Mouse (Mus musculus): ENCODE measurements around the gene Hist1h1t. TPM values are rescaled to one million over a fixed set of nuclear protein-coding genes. Genes with fewer than 3 reads are reported as not detected.
A peak's percentile ranks its signal among the peaks of the same experiment; 100 is the strongest.
"Not testable (repeated sequence)": the region's sequence is repeated elsewhere in the genome, so short reads cannot be mapped to it uniquely, and the experiment has no call there.

The Hist1h1t gene
- polyA plus RNA-seq, 1 experiment from 2014 or later, result not detected

DNA sequence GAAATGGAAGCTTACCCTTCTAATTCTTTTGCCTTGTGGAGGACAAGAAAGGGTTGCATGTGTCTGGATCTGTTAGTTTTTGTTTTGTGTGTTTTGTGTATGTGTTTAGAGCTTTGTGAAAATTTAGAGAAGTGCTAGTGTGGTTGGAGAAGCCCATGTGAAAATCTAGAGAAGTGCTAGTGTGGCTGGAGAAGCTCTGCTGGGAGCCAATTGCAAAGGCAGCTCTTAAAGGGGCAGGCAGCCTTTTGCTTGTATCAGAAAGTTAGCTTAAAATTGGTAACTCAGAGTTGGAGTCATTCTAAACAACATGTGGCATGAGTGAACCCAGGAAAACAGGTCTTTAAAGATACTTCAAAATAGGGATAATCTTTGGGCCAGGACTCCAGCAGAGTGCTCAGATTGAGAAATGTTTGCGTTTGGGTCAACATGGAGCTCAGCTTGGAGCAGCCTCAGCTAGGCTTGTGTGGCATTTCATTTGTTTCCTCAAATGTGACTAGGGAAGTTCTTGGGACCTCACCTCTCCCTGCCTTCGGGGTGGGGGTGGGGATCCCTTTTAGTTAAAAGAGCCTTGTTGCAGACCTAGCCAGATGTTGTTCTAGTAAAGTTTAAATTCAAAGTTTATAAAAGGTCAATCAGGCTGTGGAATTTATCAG, 22.1 kb downstream of the Hist1h1t start:
- 11% methylated on average over 2 of the region's 2 CpGs for WGBS
- not testable (repeated sequence) for H3K36me3 ChIP-seq; ATAC-seq (ENCODE audit: insufficient number of reproducible peaks, low FRiP score, low TSS enrichment, low read depth); H3K4me1 ChIP-seq; H3K27ac ChIP-seq; H3K9me3 ChIP-seq; H3K4me2 ChIP-seq; H3K4me3 ChIP-seq; H3K27me3 ChIP-seq; H3K9ac ChIP-seq

DNA sequence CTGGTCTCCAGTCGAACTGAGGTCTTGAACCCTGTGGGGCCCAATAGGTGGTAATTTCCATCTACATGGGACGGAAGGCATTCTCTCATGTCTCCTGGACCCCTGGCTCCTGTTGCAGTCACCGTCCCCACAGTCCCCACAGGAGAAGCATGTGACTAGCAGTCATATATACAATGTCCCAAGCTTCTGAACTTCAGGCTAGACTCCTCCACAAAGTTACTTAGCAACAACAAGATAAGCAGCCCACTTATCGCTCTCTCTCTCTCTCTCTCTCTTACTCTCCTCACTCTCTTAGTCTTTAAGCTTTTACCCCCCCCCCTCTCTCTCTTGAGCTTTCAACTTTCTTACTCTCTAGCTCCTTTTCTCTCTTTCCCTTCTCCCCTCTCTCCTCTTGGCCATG, 28.6 kb downstream of the Hist1h1t start:
- H3K4me2 ChIP-seq, result no peak overlapping the region
- no peaks in the 10 kb centered on the region for H3K9me3 ChIP-seq
- no peaks in the 10 kb centered on the region for H3K4me1 ChIP-seq
- no peak overlapping the region for H3K27ac ChIP-seq
- no peak for ATAC-seq (ENCODE audit: insufficient number of reproducible peaks, low FRiP score, low TSS enrichment, low read depth)
- H3K27me3 ChIP-seq, result no peaks in the 10 kb centered on the region
- WGBS, result 88% methylated on average over 4 of the region's 4 CpGs
- H3K36me3 ChIP-seq, result no peaks in the 10 kb centered on the region
- H3K4me3 ChIP-seq, result no peak overlapping the region
- no peak overlapping the region for H3K9ac ChIP-seq

DNA sequence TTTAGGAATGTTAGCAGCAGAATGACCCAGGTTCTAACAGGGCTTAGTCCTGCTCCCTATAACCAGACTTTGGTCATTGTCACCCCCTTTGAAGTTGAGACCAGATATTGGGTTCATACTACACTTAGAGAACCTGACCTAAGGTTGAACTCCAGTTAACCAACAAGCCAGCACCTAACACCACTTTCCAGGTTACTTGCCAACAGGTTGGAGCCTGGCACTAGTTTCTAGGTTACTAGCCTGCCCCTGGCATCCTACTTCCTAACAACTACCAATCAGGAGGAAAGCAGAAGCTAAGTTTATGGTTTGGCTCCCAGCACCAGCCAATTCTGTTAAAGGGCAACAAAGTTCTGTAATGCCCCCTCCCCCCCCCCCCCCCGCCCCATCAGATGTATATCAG, 29.6 kb downstream of the Hist1h1t start:
- Histone ChIP-seq H3K36me3 (no peaks in the 10 kb centered on the region), H3K9me3 (no peaks in the 10 kb centered on the region), H3K27ac (no peak overlapping the region), H3K9ac (no peak overlapping the region), H3K27me3 (no peaks in the 10 kb centered on the region), H3K4me1 (no peaks in the 10 kb centered on the region), H3K4me2 (no peak overlapping the region), H3K4me3 (no peak overlapping the region)
- ATAC-seq (ENCODE audit: insufficient number of reproducible peaks, low FRiP score, low TSS enrichment, low read depth), result no peak
- no CpG with 5 or more reads among the region's 1 CpGs for WGBS

DNA sequence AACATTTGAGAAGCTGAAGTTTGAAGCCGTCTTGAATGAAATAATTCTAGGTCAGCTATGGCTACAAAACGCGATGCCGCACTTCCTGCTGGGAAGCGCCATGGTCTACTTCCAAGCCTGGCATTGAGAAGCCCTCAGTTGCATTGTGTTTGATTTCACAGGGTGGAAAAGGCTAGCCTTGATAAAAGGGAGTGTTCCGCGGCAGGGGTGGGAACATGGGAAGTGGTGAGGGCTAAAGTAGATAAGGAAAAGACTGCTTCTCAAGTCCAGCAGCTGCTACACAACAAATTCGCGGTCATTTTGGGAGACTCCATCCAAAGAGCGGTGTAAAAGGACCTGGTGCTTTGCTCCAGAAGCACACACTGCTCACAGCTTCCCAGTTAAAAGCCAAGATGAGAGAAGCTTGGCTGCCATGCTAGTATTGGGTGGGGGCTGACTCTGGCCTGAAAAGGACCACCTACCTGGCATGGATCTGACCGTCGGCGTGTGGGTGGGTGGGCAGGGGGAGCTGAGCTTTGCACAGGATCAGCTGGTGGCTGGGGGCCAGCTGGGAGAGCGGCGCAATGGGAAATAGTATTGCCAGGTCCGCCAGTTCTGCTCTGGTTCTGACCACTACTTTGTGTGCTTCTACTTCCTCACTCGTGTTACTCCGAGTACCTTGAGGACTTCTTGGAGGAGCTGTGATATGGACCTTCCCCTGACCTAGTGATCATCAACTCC, 33.0 kb downstream of the Hist1h1t start:
- H3K4me2 ChIP-seq, result no peak overlapping the region
- ATAC-seq (ENCODE audit: insufficient number of reproducible peaks, low FRiP score, low TSS enrichment, low read depth), result no peak
- no peaks in the 10 kb centered on the region for H3K27me3 ChIP-seq
- no peak overlapping the region for H3K9ac ChIP-seq
- H3K9me3 ChIP-seq, result no peaks in the 10 kb centered on the region
- no peak overlapping the region for H3K27ac ChIP-seq
- H3K4me1 ChIP-seq, result no peaks in the 10 kb centered on the region
- 89% methylated on average over 18 of the region's 18 CpGs for whole genome bisulfite sequencing
- no peak overlapping the region for H3K4me3 ChIP-seq
- H3K36me3 ChIP-seq, result no peaks in the 10 kb centered on the region

DNA sequence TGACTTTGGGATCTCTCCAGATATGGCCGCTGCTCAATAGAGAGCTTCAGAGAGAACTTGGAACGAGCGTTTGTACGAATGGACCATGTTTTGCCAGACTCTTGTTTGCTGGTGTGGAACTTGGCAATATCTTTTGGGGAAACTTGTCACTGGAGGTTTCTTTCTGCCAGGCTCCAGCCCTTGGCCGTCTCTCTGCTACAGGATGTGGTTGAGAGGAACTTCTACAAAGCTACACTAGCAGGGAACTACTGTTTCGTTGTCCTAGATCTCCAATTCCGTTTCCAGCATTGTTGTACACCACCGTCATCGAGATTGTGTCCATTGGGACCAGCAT, 33.5 kb downstream of the Hist1h1t start:
- ATAC-seq (ENCODE audit: insufficient number of reproducible peaks, low FRiP score, low TSS enrichment, low read depth), result no peak
- no peaks in the 10 kb centered on the region for H3K9me3 ChIP-seq
- H3K4me2 ChIP-seq, result no peak overlapping the region
- H3K4me1 ChIP-seq, result no peaks in the 10 kb centered on the region
- H3K27me3 ChIP-seq, result no peaks in the 10 kb centered on the region
- no peak overlapping the region for H3K4me3 ChIP-seq
- no peak overlapping the region for H3K27ac ChIP-seq
- no peaks in the 10 kb centered on the region for H3K36me3 ChIP-seq
- 87% methylated on average over 9 of the region's 9 CpGs for WGBS
- no peak overlapping the region for H3K9ac ChIP-seq

DNA sequence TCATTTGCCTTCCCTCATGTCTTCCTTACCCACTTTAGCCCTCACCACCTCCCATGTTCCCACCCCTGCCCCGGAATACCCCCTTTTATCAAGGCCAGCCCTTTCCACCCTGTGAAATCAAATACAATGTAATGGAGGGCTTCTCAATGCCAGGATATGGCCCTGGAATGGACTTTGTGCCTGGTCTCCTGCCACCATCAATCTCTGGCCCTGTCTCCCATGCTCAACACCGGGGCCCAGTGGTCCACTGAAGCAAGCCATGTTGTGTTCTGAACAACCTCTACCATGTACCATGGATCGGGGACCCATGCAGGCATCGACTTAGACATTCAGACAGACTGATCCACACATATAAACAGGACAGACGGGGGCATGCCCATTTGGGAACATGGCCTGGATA, 34.1 kb downstream of the Hist1h1t start:
- Histone ChIP-seq H3K4me3 (no peak overlapping the region), H3K9ac (no peak overlapping the region), H3K27me3 (no peaks in the 10 kb centered on the region), H3K9me3 (no peaks in the 10 kb centered on the region), H3K36me3 (no peaks in the 10 kb centered on the region), H3K4me2 (no peak overlapping the region), H3K4me1 (no peaks in the 10 kb centered on the region), H3K27ac (no peak overlapping the region)
- ATAC-seq (ENCODE audit: insufficient number of reproducible peaks, low FRiP score, low TSS enrichment, low read depth), result no peak
- 94% methylated on average over 5 of the region's 5 CpGs for WGBS

DNA sequence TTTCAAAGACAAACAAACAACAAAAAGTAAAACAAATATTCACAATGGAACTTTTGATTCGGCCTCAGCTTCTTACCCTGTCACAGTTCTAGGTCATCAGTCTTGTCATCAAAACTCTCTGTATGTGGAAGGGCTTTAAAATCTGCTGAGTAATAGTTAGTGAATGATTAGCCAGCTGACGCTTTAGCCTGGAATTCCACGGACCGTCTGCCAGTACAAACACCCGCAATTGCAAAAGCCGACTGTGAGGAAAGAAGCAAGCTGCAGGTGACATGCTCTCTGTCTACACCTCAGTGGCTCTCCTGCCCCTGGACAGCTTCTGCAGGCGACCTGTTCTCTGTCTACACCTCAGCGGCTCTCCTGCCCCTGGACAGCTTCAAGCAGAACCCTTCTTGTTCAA, 34.9 kb downstream of the Hist1h1t start:
- no peaks in the 10 kb centered on the region for H3K9me3 ChIP-seq
- no peak for ATAC-seq (ENCODE audit: insufficient number of reproducible peaks, low FRiP score, low TSS enrichment, low read depth)
- WGBS, result 39% methylated on average over 8 of the region's 8 CpGs
- H3K9ac ChIP-seq, result no peak overlapping the region
- no peaks in the 10 kb centered on the region for H3K4me1 ChIP-seq
- H3K27ac ChIP-seq, result no peak overlapping the region
- H3K36me3 ChIP-seq, result no peaks in the 10 kb centered on the region
- H3K4me3 ChIP-seq, result no peak overlapping the region
- no peak overlapping the region for H3K4me2 ChIP-seq
- no peaks in the 10 kb centered on the region for H3K27me3 ChIP-seq

DNA sequence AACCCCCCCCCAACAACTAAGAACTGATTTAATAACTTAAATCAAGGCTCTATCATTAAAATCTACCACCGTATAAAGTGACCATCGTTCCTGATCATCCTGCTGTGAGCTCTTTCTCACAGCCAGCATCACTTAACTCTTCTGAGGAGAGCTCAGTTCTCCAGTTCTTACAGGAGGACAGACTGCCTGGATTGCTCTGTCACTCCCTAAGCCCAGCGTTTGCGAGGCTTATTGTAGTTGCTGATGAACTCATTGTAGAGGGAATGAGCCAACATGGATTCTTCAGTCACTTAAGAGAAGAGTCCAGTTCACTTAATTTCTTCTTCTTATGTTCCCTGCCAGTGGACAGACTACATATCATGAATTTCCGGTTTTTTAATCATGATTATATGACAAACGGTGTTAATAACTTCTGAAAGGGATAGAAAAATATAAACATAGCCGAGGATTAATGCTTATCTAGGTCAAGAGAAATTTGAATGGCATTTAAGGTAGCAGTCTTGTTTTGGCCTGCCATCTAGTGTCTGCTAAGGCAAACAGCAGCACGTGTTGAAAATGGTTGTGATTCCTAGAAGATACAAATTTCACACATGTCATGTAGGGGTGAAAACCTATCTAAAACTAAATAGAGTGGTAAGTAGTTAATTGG, 36.7 kb downstream of the Hist1h1t start:
- Histone ChIP-seq H3K36me3 (no peaks in the 10 kb centered on the region), H3K9ac (no peak overlapping the region), H3K27me3 (no peaks in the 10 kb centered on the region), H3K4me2 (no peak overlapping the region), H3K4me1 (no peaks in the 10 kb centered on the region), H3K4me3 (no peak overlapping the region), H3K9me3 (no peaks in the 10 kb centered on the region), H3K27ac (no peak overlapping the region)
- WGBS, result 26% methylated on average over 8 of the region's 8 CpGs
- ATAC-seq (ENCODE audit: insufficient number of reproducible peaks, low FRiP score, low TSS enrichment, low read depth), result no peak

DNA sequence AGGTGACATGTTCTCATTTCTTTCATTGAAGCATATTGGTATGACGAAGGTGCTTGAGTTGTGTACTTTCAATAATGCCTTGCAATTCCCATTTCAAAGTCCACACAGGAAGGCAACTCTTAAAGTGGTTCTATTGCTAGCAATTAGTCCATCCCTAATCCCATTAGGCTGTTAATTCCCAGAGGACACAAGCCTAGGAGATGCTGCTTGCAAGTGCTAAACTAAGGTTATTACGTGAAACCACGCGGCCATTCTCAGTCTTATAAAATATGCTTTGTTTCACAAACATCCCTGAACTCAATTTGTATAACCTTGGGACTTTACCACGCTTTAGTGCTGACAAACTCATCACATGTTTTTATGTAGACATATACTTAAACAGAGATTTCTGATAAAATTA, 41.5 kb downstream of the Hist1h1t start:
- Histone ChIP-seq H3K4me2 (no peak overlapping the region), H3K36me3 (no peaks in the 10 kb centered on the region), H3K9me3 (no peaks in the 10 kb centered on the region), H3K4me3 (no peak overlapping the region), H3K9ac (no peak overlapping the region), H3K27ac (no peak overlapping the region), H3K27me3 (no peaks in the 10 kb centered on the region), H3K4me1 (peaks cover 11% of the 10 kb centered on the region; the same call in 1 of the 2 replicates)
- ATAC-seq (ENCODE audit: insufficient number of reproducible peaks, low FRiP score, low TSS enrichment, low read depth), result no peak
- WGBS, result 85% methylated on average over 5 of the region's 5 CpGs

DNA sequence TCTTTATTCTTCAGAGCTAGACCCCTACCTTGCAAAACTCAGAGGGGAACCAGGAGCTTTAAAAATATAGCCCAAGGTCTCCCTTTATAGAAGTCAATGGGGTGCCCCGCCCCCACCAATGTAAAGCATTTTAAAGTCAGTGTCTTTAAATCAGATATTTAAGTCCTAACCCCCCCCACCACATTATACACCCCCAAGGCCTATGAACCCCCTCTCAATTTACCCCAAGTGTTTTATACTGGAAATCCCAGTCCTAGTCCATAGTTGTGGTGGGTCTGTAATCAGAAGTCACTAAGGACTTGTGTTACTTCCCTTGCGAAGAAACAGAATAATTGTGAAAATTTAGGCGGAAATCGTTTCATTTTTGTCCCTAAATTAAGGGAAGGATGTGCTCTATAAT, 42.4 kb downstream of the Hist1h1t start:
- no peak overlapping the region for H3K9ac ChIP-seq
- ATAC-seq (ENCODE audit: insufficient number of reproducible peaks, low FRiP score, low TSS enrichment, low read depth), result no peak
- WGBS, result 26% methylated on average over 4 of the region's 4 CpGs

DNA sequence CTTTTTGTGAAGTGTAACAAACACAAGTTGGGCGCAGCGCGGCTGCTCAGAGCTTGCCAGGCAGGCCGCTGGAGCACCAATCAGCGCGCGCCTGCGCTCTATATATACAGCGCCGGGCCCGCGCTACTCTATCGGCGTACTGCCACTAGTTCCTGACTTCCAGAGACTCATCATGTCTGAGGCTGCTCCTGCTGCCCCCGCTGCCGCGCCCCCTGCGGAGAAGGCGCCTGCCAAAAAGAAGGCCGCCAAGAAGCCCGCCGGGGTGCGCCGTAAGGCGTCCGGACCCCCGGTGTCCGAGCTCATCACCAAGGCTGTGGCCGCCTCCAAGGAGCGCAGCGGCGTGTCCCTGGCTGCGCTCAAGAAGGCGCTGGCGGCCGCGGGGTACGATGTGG, 43.1 kb downstream of the Hist1h1t start, which contains the start of gene Hist1h1c:
Gene Hist1h1c, plus strand, starts transcription at position 132 of the 392 bp plus-strand sequence.
- peak within 1 kb of the TSS; percentile 57 for H3K4me3 ChIP-seq
- WGBS, result under 1% methylated on average over 38 of the region's 38 CpGs
- H3K4me2 ChIP-seq, result peak within 1 kb of the TSS; percentile 93
- peak within 1 kb of the TSS; percentile 98 for H3K27ac ChIP-seq
- H3K9ac ChIP-seq, result peak within 1 kb of the TSS; percentile 61
- peaks cover 11% of the 10 kb centered on the region; the same call in 1 of the 2 replicates for H3K4me1 ChIP-seq
- H3K36me3 ChIP-seq, result no peaks in the 10 kb centered on the region
- H3K9me3 ChIP-seq, result no peaks in the 10 kb centered on the region
- peak; percentile 92 for ATAC-seq (ENCODE audit: insufficient number of reproducible peaks, low FRiP score, low TSS enrichment, low read depth)
- H3K27me3 ChIP-seq, result no peaks in the 10 kb centered on the region

More for the DNA sequence above, 42.4 kb downstream of the Hist1h1t start:
- peaks cover 11% of the 10 kb centered on the region; the same call in 1 of the 2 replicates for H3K4me1 ChIP-seq
- no peaks in the 10 kb centered on the region for H3K36me3 ChIP-seq
- H3K4me3 ChIP-seq, result peak overlapping the region; percentile 57
- H3K9me3 ChIP-seq, result no peaks in the 10 kb centered on the region
- H3K27ac ChIP-seq, result peak overlapping the region; percentile 98
- H3K4me2 ChIP-seq, result peak overlapping the region; percentile 93
- no peaks in the 10 kb centered on the region for H3K27me3 ChIP-seq

All from limb, embryonic 15.5 days (tissue).